Mouse (Mus musculus): ENCODE measurements around the gene Heatr4.

GRCm38 (mm10) chr12:83981615-83982014 lies 3.0 kb downstream of the Heatr4 start:
- no peak for TF ChIP-seq CTCF (IDR thresholded peaks at IDR 0.05; ENCODE audit: borderline replicate concordance, insufficient read depth, low read depth, low read length)
- TF ChIP-seq POLR2A (IDR thresholded peaks at IDR 0.05; ENCODE audit: borderline replicate concordance, insufficient read depth, low read length) = no peak

Measured in cerebellum, adult 2 months (tissue).